Mouse (Mus musculus): ENCODE results near the gene Dhx29.

GRCm38 (mm10) chr13:112986451-112986950, 59.2 kb downstream of the Dhx29 start:
- TF ChIP-seq CTCF (IDR thresholded peaks at IDR 0.05; ENCODE audit: extremely low read depth, insufficient read depth, low read length) (no peak), POLR2A (IDR thresholded peaks at IDR 0.05; ENCODE audit: extremely low read depth, insufficient read depth, low read length) (no peak)

Measured in cortical plate, adult 2 months (tissue).